In the genomic region with DNA sequence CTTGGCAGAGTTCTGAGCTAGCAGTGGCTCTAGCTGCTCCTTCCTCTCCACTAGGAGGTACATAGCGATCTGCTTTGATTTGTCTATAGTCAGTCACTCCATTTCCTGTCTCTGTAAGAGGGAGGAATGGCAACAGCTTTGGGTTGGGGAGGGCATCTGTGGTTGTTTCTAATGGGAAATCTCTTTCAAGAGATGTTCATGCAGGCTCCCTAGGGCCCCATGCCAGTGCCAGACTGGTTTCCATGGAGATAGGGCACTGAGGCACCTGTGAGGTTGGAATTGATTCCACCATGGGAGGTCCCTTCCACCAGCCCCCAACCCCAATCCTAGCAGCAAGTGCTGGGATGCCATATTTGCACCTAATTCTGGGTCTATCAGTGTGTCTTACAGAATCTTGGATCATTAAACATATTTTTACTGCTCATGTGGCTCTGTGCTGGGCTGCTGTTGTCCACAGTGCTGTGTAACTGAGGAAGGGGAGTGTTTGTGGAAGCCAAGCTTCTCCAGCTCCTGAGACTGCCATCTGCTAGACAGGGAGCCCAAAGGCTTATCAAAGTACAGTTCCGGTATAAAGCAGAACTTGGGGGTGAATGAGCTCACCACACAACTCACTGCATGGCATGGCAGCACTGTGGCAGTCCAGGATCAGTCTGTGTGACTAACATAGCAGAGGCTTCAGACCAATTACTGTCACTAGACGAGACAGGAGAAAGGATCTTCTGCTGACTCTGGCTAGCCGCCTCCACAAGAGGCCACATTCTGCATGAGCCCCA, we compare ENCODE assay signal across 15 mouse cellular contexts. TPM values are rescaled to one million over a fixed set of nuclear protein-coding genes. Genes with fewer than 3 reads are reported as not detected.
DNase-seq lines count a peak whose midpoint lies in the region; ATAC-seq and TF ChIP-seq lines count a peak whose summit lies in the region.
"Had no signal": no experiment of that assay in that cellular context is flagged by ENCODE, and none has a peak within 500 bp of the region (broad histone marks: within the 10 kb centered on the region; RNA-seq: fewer than 3 reads in every experiment).

No protein-coding gene starts in this region.

- peaks cover 58% of the 10 kb centered on the region for H3K4me1 ChIP-seq in forebrain, embryonic 13.5 days
- peaks cover 6% of the 10 kb centered on the region for H3K4me1 ChIP-seq in forebrain, embryonic 11.5 days (replicated peaks; ENCODE audit: control insufficient read depth, insufficient read depth, low read length)
- peaks cover 41% of the 10 kb centered on the region for H3K4me1 ChIP-seq in neural tube, embryonic 13.5 days (replicated peaks)

- peaks cover 62% of the 10 kb centered on the region for H3K36me3 ChIP-seq in forebrain, embryonic 13.5 days (ENCODE audit: poor library complexity, severe bottlenecking)
- no peaks in the 10 kb centered on the region; the same call in none of the 2 replicates for H3K36me3 ChIP-seq in forebrain, embryonic 11.5 days (ENCODE audit: control insufficient read depth, insufficient read depth, low read length)
- peaks cover 64% of the 10 kb centered on the region for H3K36me3 ChIP-seq in neural tube, embryonic 13.5 days

- H3K9ac ChIP-seq in forebrain, embryonic 13.5 days = no peak overlapping the region
- no peak overlapping the region for H3K9ac ChIP-seq in forebrain, embryonic 11.5 days (ENCODE audit: low read length)
- H3K9ac ChIP-seq in neural tube, embryonic 13.5 days = no peak overlapping the region; the same call in 1 of the 2 replicates
- H3K9ac ChIP-seq: heart, embryonic 15.5 days; liver, embryonic 14.5 days had no signal

- no peak for DNase-seq in forebrain, embryonic 11.5 days (ENCODE audit: low spot score)
- no peak for DNase-seq in neural tube, embryonic 10.5 days (ENCODE audit: extremely low spot score, low spot score)
- DNase-seq in layer of hippocampus, adult 2 months (ENCODE audit: low spot score in 2 of 2) = peak; percentile 69 to 79
- no peak for DNase-seq in spleen, postnatal 14 days (ENCODE audit: low spot score in 2 of 2)
- no peak for DNase-seq in adrenal gland, postnatal 10 days
- no peak for DNase-seq in heart, postnatal 14 days
- DNase-seq: adrenal gland, adult 2 months; gastrocnemius, postnatal 36 days; kidney, adult 18-20 months; lung, postnatal 4 days had no signal

- TF ChIP-seq CTCF in layer of hippocampus, adult 2 months (conservative IDR thresholded peaks at IDR 0.05) = peak; percentile 53

- H3K27ac ChIP-seq in forebrain, embryonic 13.5 days = peak overlapping the region; percentile 72
- no peak overlapping the region for H3K27ac ChIP-seq in forebrain, embryonic 11.5 days (ENCODE audit: low read depth, low read length)
- peak overlapping the region; percentile 56 for H3K27ac ChIP-seq in neural tube, embryonic 13.5 days (replicated peaks)
- H3K27ac ChIP-seq in layer of hippocampus, adult 2 months = peak overlapping the region; percentile 65
- H3K27ac ChIP-seq: heart, embryonic 15.5 days; liver, embryonic 14.5 days had no signal

- no peaks in the 10 kb centered on the region for H3K9me3 ChIP-seq in forebrain, embryonic 13.5 days (replicated peaks)
- no peaks in the 10 kb centered on the region for H3K9me3 ChIP-seq in forebrain, embryonic 11.5 days (ENCODE audit: control insufficient read depth, low read length)
- no peaks in the 10 kb centered on the region for H3K9me3 ChIP-seq in neural tube, embryonic 13.5 days
- H3K9me3 ChIP-seq: heart, embryonic 15.5 days had no signal

- 71% methylated on average over 4 of the region's 4 CpGs for WGBS in forebrain, embryonic 13.5 days
- 85% methylated on average over 4 of the region's 4 CpGs for WGBS in forebrain, embryonic 11.5 days
- WGBS in neural tube, embryonic 13.5 days = 75% methylated on average over 4 of the region's 4 CpGs

- H3K4me2 ChIP-seq in forebrain, embryonic 13.5 days = no peak overlapping the region
- H3K4me2 ChIP-seq in forebrain, embryonic 11.5 days (ENCODE audit: low read depth, low read length, severe bottlenecking) = no peak overlapping the region
- no peak overlapping the region for H3K4me2 ChIP-seq in neural tube, embryonic 13.5 days
- H3K4me2 ChIP-seq: heart, embryonic 15.5 days had no signal

- ATAC-seq in forebrain, embryonic 13.5 days = peak; percentile 68; the same call in 1 of the 2 replicates
- no peak for ATAC-seq in forebrain, embryonic 11.5 days (replicated peaks; ENCODE audit: low FRiP score)
- no peak for ATAC-seq in neural tube, embryonic 13.5 days (ENCODE audit: low read depth)
- ATAC-seq: Patski had no signal

- intact Hi-C loops in heart, postnatal 14 days (cut with DNase I) = no loop called here

- no peak overlapping the region for H3K4me3 ChIP-seq in forebrain, embryonic 13.5 days
- no peak overlapping the region for H3K4me3 ChIP-seq in forebrain, embryonic 11.5 days (ENCODE audit: low read depth, low read length)
- H3K4me3 ChIP-seq in neural tube, embryonic 13.5 days = no peak overlapping the region
- no peak overlapping the region for H3K4me3 ChIP-seq in layer of hippocampus, adult 2 months
- H3K4me3 ChIP-seq: heart, embryonic 15.5 days had no signal

- H3K27me3 ChIP-seq in forebrain, embryonic 13.5 days = no peaks in the 10 kb centered on the region
- no peaks in the 10 kb centered on the region for H3K27me3 ChIP-seq in forebrain, embryonic 11.5 days (ENCODE audit: control insufficient read depth, insufficient read depth, low read length)
- H3K27me3 ChIP-seq in neural tube, embryonic 13.5 days = no peaks in the 10 kb centered on the region
- H3K27me3 ChIP-seq: heart, embryonic 15.5 days; Patski had no signal

RNA-seq across cellular contexts. Expression of a gene that starts 13.7 kb away (rescaled TPM):
- polyA plus RNA-seq in forebrain, embryonic 13.5 days (2015; fragmentation: Nextera tagmentation; extraction: Ambion mirVana) = 13.0 and 14.2 TPM in 2 replicates
- polyA plus RNA-seq in forebrain, embryonic 11.5 days (2014; fragmentation: Nextera tagmentation; extraction: Ambion mirVana) = 13.7 and 17.0 TPM in 2 replicates
- polyA plus RNA-seq in neural tube, embryonic 13.5 days (2015; fragmentation: Nextera tagmentation; extraction: Ambion mirVana) = 12.4 and 13.0 TPM in 2 replicates
- total RNA-seq in layer of hippocampus, adult 2 months (2021) = 10 to 100 TPM; 26.6 TPM
- total RNA-seq in adrenal gland, postnatal 10 days (2021) = 10 to 100 TPM; 12.7 to 17.2 TPM
- total RNA-seq in heart, postnatal 14 days (2021) = 10 to 100 TPM; 11.4 to 12.1 TPM

RNA-seq across cellular contexts. Expression of a gene that starts 42.7 kb away (rescaled TPM):
- polyA plus RNA-seq in forebrain, embryonic 13.5 days (2015; fragmentation: Nextera tagmentation; extraction: Ambion mirVana) = 135 and 153 TPM in 2 replicates
- 144 and 150 TPM in 2 replicates for polyA plus RNA-seq in forebrain, embryonic 11.5 days (2014; fragmentation: Nextera tagmentation; extraction: Ambion mirVana)
- 127 and 131 TPM in 2 replicates for polyA plus RNA-seq in neural tube, embryonic 13.5 days (2015; fragmentation: Nextera tagmentation; extraction: Ambion mirVana)
- 100 to 1,000 TPM; 111 to 115 TPM for total RNA-seq in layer of hippocampus, adult 2 months (2021)
- 10 to 100 TPM; 52.4 to 99.0 TPM for total RNA-seq in adrenal gland, postnatal 10 days (2021)
- total RNA-seq in heart, postnatal 14 days (2021) = 10 to 100 TPM; 45.8 to 60.7 TPM

Comparison
In these comparisons a context has a peak if more than half of its experiments do, and no peak if none do; other contexts are left out.
1. DNase-seq: peak in layer of hippocampus, adult 2 months (2 of 2); none in forebrain, embryonic 11.5 days (single experiment), neural tube, embryonic 10.5 days (single experiment), spleen, postnatal 14 days (0 of 2), adrenal gland, postnatal 10 days (single experiment) and heart, postnatal 14 days (0 of 2).